Mouse (Mus musculus): ENCODE results near the gene Zfp872. TPM values are rescaled to one million over a fixed set of nuclear protein-coding genes. Genes with fewer than 3 reads are reported as not detected.
A peak's percentile ranks its signal among the peaks of the same experiment; 100 is the strongest.
"Not testable (repeated sequence)": the region's sequence is repeated elsewhere in the genome, so short reads cannot be mapped to it uniquely, and the experiment has no call there.

Zfp872 gene
- polyA plus RNA-seq (2016; fragmentation: Nextera tagmentation; extraction: Ambion mirVana): 0.12 and 0.24 TPM in 2 replicates

GRCm38 (mm10) chr9:22188025-22188611 is at the start of gene Zfp872:
TSS of gene Zfp872 (plus strand) at chr9:22188090.
- Histone ChIP-seq H3K9me3 (peaks cover 14% of the 10 kb centered on the region; the same call in 1 of the 2 replicates), H3K9ac (replicated peaks) (peak within 1 kb of the TSS; percentile 50), H3K4me1 (peaks cover 8% of the 10 kb centered on the region; the same call in 1 of the 2 replicates), H3K4me2 (replicated peaks) (peak within 1 kb of the TSS; percentile 74), H3K27ac (replicated peaks) (no peak within 1 kb of the TSS), H3K4me3 (peak within 1 kb of the TSS; percentile 43), H3K27me3 (peaks cover 15% of the 10 kb centered on the region), H3K36me3 (no peaks in the 10 kb centered on the region)
- 8% methylated on average over 43 of the region's 43 CpGs for WGBS
- peak; percentile 71 for ATAC-seq (ENCODE audit: low FRiP score, low read depth)

- H3K9ac ChIP-seq (replicated peaks): no peak overlapping the region
- H3K36me3 ChIP-seq: no peaks in the 10 kb centered on the region
- no peak overlapping the region for H3K4me3 ChIP-seq
- no peak overlapping the region for H3K4me2 ChIP-seq (replicated peaks)
- no peak overlapping the region for H3K27ac ChIP-seq (replicated peaks)
- H3K27me3 ChIP-seq: peaks cover 21% of the 10 kb centered on the region
- no peak for ATAC-seq (ENCODE audit: low FRiP score, low read depth)
- whole genome bisulfite sequencing: 35% methylated on average over 2 of the region's 2 CpGs
- no peaks in the 10 kb centered on the region for H3K9me3 ChIP-seq
- peaks cover 11% of the 10 kb centered on the region for H3K4me1 ChIP-seq
Observed at GRCm38 (mm10) chr9:22138480-22138879, 49.4 kb upstream of the Zfp872 start.

- 92% methylated on average over 5 of the region's 5 CpGs for WGBS
- H3K36me3 ChIP-seq: no peaks in the 10 kb centered on the region
- no peak overlapping the region for H3K4me2 ChIP-seq (replicated peaks)
- ATAC-seq (ENCODE audit: low FRiP score, low read depth): no peak
- H3K9ac ChIP-seq (replicated peaks): no peak overlapping the region
- peaks cover 11% of the 10 kb centered on the region for H3K4me1 ChIP-seq
- H3K9me3 ChIP-seq: no peaks in the 10 kb centered on the region
- peaks cover 16% of the 10 kb centered on the region for H3K27me3 ChIP-seq
- no peak overlapping the region for H3K27ac ChIP-seq (replicated peaks)
- H3K4me3 ChIP-seq: no peak overlapping the region
Observed at GRCm38 (mm10) chr9:22139746-22140145, 48.1 kb upstream of the Zfp872 start.

- no peaks in the 10 kb centered on the region for H3K36me3 ChIP-seq
- peak; percentile 63; the same call in 1 of the 2 replicates for ATAC-seq (ENCODE audit: low FRiP score, low read depth)
- 58% methylated on average over 17 of the region's 17 CpGs for WGBS
- H3K27me3 ChIP-seq: no peaks in the 10 kb centered on the region
- H3K9me3 ChIP-seq: 0 out of 2 replicates have a peak, but pooled peaks cover 5% of the 10 kb centered on the region
- no peak overlapping the region for H3K4me2 ChIP-seq (replicated peaks)
- H3K4me3 ChIP-seq: no peak overlapping the region
- H3K27ac ChIP-seq (replicated peaks): no peak overlapping the region
- no peaks in the 10 kb centered on the region for H3K4me1 ChIP-seq
- no peak overlapping the region for H3K9ac ChIP-seq (replicated peaks)
Observed at GRCm38 (mm10) chr9:22143108-22144037, 44.5 kb upstream of the Zfp872 start.

- H3K9ac ChIP-seq (replicated peaks): no peak overlapping the region
- H3K27me3 ChIP-seq: no peaks in the 10 kb centered on the region
- H3K9me3 ChIP-seq: 0 out of 2 replicates have a peak, but pooled peaks cover 5% of the 10 kb centered on the region
- H3K4me1 ChIP-seq: no peaks in the 10 kb centered on the region
- no peak overlapping the region for H3K4me2 ChIP-seq (replicated peaks)
- ATAC-seq (ENCODE audit: low FRiP score, low read depth): no peak
- no peak overlapping the region for H3K27ac ChIP-seq (replicated peaks)
- H3K4me3 ChIP-seq: no peak overlapping the region
- H3K36me3 ChIP-seq: no peaks in the 10 kb centered on the region
- 90% methylated on average over 8 of the region's 8 CpGs for WGBS
Observed at GRCm38 (mm10) chr9:22144304-22144965, 43.5 kb upstream of the Zfp872 start.

GRCm38 (mm10) chr9:22149426-22150248 is 38.3 kb upstream of the Zfp872 start:
- H3K4me1 ChIP-seq: no peaks in the 10 kb centered on the region
- 0 out of 2 replicates have a peak, but pooled peaks cover 5% of the 10 kb centered on the region for H3K9me3 ChIP-seq
- H3K27ac ChIP-seq (replicated peaks): no peak overlapping the region
- no peak overlapping the region for H3K4me3 ChIP-seq
- H3K27me3 ChIP-seq: no peaks in the 10 kb centered on the region
- H3K4me2 ChIP-seq (replicated peaks): no peak overlapping the region
- WGBS: 83% methylated on average over 20 of the region's 20 CpGs
- no peak for ATAC-seq (ENCODE audit: low FRiP score, low read depth)
- no peaks in the 10 kb centered on the region for H3K36me3 ChIP-seq
- H3K9ac ChIP-seq (replicated peaks): no peak overlapping the region

GRCm38 (mm10) chr9:22150249-22150693 is 37.6 kb upstream of the Zfp872 start:
- not testable (repeated sequence) for H3K27ac ChIP-seq (replicated peaks); H3K9me3 ChIP-seq; H3K9ac ChIP-seq (replicated peaks); ATAC-seq (ENCODE audit: low FRiP score, low read depth); H3K4me3 ChIP-seq; H3K4me2 ChIP-seq (replicated peaks); H3K27me3 ChIP-seq; H3K36me3 ChIP-seq; H3K4me1 ChIP-seq
- whole genome bisulfite sequencing: 85% methylated on average over 7 of the region's 7 CpGs

- H3K9ac ChIP-seq (replicated peaks): no peak overlapping the region
- 89% methylated on average over 2 of the region's 2 CpGs for WGBS
- no peak overlapping the region for H3K4me3 ChIP-seq
Observed at GRCm38 (mm10) chr9:22150946-22151345, 36.9 kb upstream of the Zfp872 start.

GRCm38 (mm10) chr9:22153810-22154209 is 34.1 kb upstream of the Zfp872 start:
- H3K27ac ChIP-seq (replicated peaks): no peak overlapping the region
- H3K4me3 ChIP-seq: no peak overlapping the region
- H3K9me3 ChIP-seq: no peaks in the 10 kb centered on the region
- no peak overlapping the region for H3K4me2 ChIP-seq (replicated peaks)
- H3K27me3 ChIP-seq: peaks cover 10% of the 10 kb centered on the region
- no peak overlapping the region for H3K9ac ChIP-seq (replicated peaks)
- 0 out of 2 replicates have a peak, but pooled peaks cover 4% of the 10 kb centered on the region for H3K36me3 ChIP-seq
- no peak for ATAC-seq (ENCODE audit: low FRiP score, low read depth)
- H3K4me1 ChIP-seq: peaks cover 16% of the 10 kb centered on the region
- 87% methylated on average over 3 of the region's 3 CpGs for WGBS

More at GRCm38 (mm10) chr9:22150946-22151345, 36.9 kb upstream of the Zfp872 start:
- no peaks in the 10 kb centered on the region for H3K36me3 ChIP-seq
- H3K27ac ChIP-seq (replicated peaks): no peak overlapping the region
- 0 out of 2 replicates have a peak, but pooled peaks cover 5% of the 10 kb centered on the region for H3K9me3 ChIP-seq
- ATAC-seq (ENCODE audit: low FRiP score, low read depth): no peak
- no peaks in the 10 kb centered on the region for H3K27me3 ChIP-seq
- H3K4me1 ChIP-seq: 0 out of 2 replicates have a peak, but pooled peaks cover 3% of the 10 kb centered on the region
- H3K4me2 ChIP-seq (replicated peaks): no peak overlapping the region

- H3K4me2 ChIP-seq (replicated peaks): no peak overlapping the region
- H3K36me3 ChIP-seq: 0 out of 2 replicates have a peak, but pooled peaks cover 4% of the 10 kb centered on the region
- H3K4me3 ChIP-seq: no peak overlapping the region; the same call in 1 of the 2 replicates
- H3K4me1 ChIP-seq: peaks cover 16% of the 10 kb centered on the region
- 28% methylated on average over 10 of the region's 10 CpGs for WGBS
- H3K9me3 ChIP-seq: no peaks in the 10 kb centered on the region
- H3K9ac ChIP-seq (replicated peaks): no peak overlapping the region
- ATAC-seq (ENCODE audit: low FRiP score, low read depth): no peak; the same call in 1 of the 2 replicates
- H3K27me3 ChIP-seq: peaks cover 10% of the 10 kb centered on the region
- no peak overlapping the region for H3K27ac ChIP-seq (replicated peaks)
Observed at GRCm38 (mm10) chr9:22155614-22156013, 32.3 kb upstream of the Zfp872 start.

All from midbrain, embryonic 12.5 days (tissue).